Mouse (Mus musculus): ENCODE measurements at regions not wholly inside any gene's neighbourhood (a gene's known extent, or its start where the extent isn't known, plus 50 kb on each side); places are given as distances from the start of the nearest gene placed in this dataset.

- no peak for DNase-seq (ENCODE audit: low spot score in 2 of 2)
Measured at GRCm38 (mm10) chr13:31681571-31681970, 56.0 kb downstream of the Foxf2 start.

GRCm38 (mm10) chr13:31683311-31683710, 57.7 kb downstream of the Foxf2 start:
- DNase-seq (ENCODE audit: low spot score in 2 of 2), result no peak

GRCm38 (mm10) chr13:31688531-31688930, 62.9 kb downstream of the Foxf2 start:
- no peak for DNase-seq (ENCODE audit: low spot score in 2 of 2)

GRCm38 (mm10) chr13:31689317-31689716, 63.7 kb downstream of the Foxf2 start:
- peak in 1 of 2 experiments; percentile 7 for DNase-seq (ENCODE audit: low spot score in 2 of 2)

GRCm38 (mm10) chr13:31695725-31696124, 70.1 kb downstream of the Foxf2 start:
- no peak for DNase-seq (ENCODE audit: low spot score in 2 of 2)

- no peak for DNase-seq (ENCODE audit: low spot score in 2 of 2)
Measured at GRCm38 (mm10) chr13:31704199-31704598, 78.6 kb downstream of the Foxf2 start.

- no peak for DNase-seq (ENCODE audit: low spot score in 2 of 2)
Measured at GRCm38 (mm10) chr13:31705406-31705805, 79.8 kb downstream of the Foxf2 start.

- DNase-seq (ENCODE audit: low spot score in 2 of 2), result no peak
Measured at GRCm38 (mm10) chr13:31710681-31711080, 85.1 kb downstream of the Foxf2 start.

GRCm38 (mm10) chr13:31715683-31716082, 90.1 kb downstream of the Foxf2 start:
- no peak for DNase-seq (ENCODE audit: low spot score in 2 of 2)

- DNase-seq (ENCODE audit: low spot score in 2 of 2), result no peak
Measured at GRCm38 (mm10) chr13:31716771-31717170, 89.7 kb upstream of the Foxc1 start.

GRCm38 (mm10) chr13:31720731-31721130, 85.7 kb upstream of the Foxc1 start:
- DNase-seq (ENCODE audit: low spot score in 2 of 2), result no peak

- DNase-seq (ENCODE audit: low spot score in 2 of 2), result no peak
Measured at GRCm38 (mm10) chr13:31728862-31729261, 77.6 kb upstream of the Foxc1 start.

GRCm38 (mm10) chr13:31746276-31746675, 60.2 kb upstream of the Foxc1 start:
- no peak for DNase-seq (ENCODE audit: low spot score in 2 of 2)
